Mouse (Mus musculus): ENCODE results near the gene Ssr3.

- TF ChIP-seq CTCF (IDR thresholded peaks at IDR 0.05; ENCODE audit: extremely low read depth, insufficient read depth, insufficient read length, insufficient replicate concordance): no peak
- TF ChIP-seq POLR2A (IDR thresholded peaks at IDR 0.05; ENCODE audit: low read depth, low read length): no peak
Measured at GRCm38 (mm10) chr3:65384431-65384830, 8.0 kb downstream of the Ssr3 start.

Measured in spleen, adult 2 months (tissue).